Mouse (Mus musculus) olfactory bulb, adult 2 months (tissue): ENCODE measurements around the gene Thrsp.

Experiments used
- CTCF ChIP-seq: fragments of 200-500 bp; IDR thresholded peaks from 2 replicates; pipeline ENCODE4 v1.5.1; 2012; ENCODE audit warnings: low read depth, mild to moderate bottlenecking, low read length, moderate library complexity; ENCODE audit not compliant: insufficient read depth
- POLR2A ChIP-seq: fragments of 200-500 bp; IDR thresholded peaks from 2 replicates; pipeline ENCODE4 v1.6.1; 2012; ENCODE audit warnings: mild to moderate bottlenecking, low read depth, low read length, moderate library complexity; ENCODE audit not compliant: insufficient read depth

GRCm38 (mm10) chr7:97454795-97455194 is 37.3 kb upstream of the Thrsp start:
- no peak for TF ChIP-seq CTCF
- TF ChIP-seq POLR2A, result no peak
